Mouse (Mus musculus): ENCODE data around the gene Vmn1r4.

The Vmn1r4 gene

DNA sequence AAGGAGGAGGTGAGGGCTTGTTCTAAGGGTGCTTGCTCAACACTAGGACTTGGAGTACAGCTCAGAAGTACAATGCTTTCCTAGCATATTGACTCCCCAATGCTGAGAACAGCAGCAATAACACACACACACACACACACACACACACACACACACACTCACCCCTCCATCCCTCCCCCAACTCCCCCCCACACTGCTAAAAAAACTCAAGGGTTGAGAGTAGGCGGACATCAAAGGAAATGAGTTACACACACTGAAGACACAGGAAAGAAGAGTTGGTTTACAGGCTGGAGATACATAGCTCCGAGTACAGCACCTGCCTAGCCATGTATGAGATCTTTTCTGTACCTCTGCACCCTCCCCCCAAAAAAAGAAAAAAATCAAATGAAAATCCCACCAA, 7.5 kb upstream of the Vmn1r4 start:
- DNase-seq (ENCODE audit: low read depth, low spot score), result peak; percentile 84

DNA sequence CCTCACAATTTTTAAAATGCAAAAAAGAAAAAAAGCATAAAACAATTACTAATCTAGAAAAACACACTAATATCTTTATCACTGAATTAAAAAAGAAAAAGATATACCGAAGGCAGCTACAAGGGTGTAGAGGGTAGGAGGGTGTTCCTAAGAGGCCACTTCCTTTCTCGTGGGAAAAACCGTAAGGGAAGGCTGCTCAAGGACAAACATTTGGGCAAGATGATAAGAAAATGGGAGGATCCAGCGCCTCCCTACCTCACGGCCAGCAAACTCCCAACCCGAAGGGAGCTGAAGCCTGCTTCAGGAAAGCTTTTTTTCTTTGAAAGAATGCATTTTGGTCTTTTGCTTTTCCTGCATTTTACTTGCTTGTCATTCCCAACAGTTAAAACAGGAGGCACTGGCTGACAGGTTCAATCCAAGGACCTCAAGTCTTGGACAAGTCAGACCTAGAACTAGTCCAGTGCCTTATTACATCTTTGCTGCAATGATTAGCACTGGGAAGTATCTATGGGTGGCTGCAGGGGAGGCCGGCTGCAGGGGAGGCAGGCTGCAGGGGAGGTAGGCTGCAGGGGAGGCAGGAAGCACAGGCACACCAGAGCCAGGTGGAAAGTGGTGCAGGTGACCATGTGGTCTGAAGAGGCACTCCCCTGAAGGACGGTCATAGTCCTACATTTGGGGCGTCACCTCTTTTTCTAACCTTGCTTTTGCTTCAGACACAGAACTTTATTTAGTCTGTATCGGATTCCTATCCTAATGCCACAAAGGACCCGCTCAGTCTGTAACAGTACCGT, 6.0 kb upstream of the Vmn1r4 start:
- DNase-seq (ENCODE audit: low read depth, low spot score), result no peak

DNA sequence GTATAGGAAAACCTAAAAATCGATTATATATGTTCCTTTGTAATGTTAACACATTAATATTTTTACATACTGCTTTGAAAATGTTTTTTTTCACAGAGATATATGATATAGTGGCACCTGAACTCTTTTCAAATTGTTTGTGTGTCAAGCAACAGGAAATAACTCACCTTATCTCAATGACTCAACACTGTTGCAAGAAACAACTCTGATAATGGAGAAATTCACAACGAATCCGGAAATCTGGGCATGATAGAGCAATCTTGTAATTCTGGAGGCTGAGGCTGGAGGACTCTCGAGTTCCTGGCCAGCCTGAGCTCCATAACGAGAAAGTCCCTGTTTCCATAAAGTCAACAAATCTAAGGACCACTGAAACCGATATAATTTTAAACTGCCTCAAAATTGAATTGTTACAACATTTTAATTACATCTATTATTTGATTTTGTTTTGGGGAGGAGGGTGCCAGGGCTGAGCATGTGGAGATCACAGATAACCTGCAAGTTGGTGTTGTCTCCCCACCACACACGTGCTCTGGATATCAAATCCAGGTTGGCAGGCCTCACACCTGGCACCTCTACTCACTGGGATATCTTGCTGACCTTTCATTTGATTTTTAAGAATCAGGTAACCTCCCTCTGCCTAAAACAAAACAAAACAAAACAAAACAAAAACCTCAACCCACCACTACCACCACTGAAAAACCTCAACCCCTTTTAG, 4.3 kb upstream of the Vmn1r4 start:
- peak; percentile 46 for DNase-seq (ENCODE audit: low read depth, low spot score)

DNA sequence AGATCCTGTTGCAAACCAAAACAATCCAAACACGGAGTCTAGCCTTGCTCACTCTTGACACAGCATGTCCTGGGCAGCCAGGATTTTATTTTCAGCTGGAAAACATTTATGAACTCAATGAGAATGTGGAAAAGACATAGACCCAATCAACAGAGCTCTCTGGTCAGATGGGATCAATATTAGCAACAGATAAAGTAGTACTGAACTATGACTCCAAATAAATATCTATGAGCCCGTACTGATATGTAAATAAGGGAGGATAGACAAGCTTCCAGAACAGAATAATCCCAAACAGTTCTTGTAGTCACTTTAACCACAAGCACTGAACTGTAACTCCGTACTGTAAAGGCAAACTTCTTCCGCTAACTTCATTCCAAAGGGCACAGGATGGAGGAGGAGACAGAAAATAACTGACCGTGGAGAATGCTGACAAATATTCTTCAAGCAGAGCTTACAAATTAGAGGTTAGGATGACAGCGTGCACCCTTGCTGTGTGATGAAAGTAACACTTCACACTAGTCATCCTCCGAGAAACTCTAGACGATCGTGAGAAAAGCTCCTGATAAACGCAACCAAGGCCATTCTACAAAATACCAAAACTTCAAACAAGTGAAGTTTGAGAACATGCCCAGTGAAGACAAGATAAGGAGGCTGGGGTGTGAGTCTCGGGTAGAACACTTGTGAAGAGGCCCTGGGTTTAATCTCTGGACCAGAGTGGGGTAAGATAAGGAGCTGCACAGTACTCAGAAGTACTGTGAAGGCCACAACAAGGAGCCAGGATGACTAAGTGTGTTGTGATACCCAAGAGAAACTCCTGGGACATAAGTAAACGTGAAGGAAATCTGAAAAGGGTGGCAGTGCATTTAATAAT, 3.4 kb upstream of the Vmn1r4 start:
- no peak for DNase-seq (ENCODE audit: low read depth, low spot score)

DNA sequence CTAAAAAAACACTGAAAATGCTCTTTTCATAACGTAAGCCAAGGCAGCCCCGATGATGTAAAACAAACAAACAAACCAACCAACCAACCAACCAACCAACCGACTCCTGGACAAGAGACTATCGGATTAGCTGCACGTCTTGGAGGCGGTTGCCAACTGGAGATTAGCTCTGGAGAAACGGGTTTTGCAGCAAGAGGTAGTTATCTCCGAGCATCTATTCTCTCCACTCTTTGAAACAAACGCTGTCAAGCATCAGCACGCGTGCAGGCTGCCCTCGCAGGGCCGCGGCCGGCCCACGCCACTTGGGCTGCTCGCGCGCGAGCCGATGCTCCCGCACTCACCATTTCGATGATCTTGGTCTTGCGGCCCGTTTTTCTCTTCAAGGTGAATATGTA, 487 bp upstream of the Vmn1r4 start:
- DNase-seq (ENCODE audit: low read depth, low spot score), result no peak

DNA sequence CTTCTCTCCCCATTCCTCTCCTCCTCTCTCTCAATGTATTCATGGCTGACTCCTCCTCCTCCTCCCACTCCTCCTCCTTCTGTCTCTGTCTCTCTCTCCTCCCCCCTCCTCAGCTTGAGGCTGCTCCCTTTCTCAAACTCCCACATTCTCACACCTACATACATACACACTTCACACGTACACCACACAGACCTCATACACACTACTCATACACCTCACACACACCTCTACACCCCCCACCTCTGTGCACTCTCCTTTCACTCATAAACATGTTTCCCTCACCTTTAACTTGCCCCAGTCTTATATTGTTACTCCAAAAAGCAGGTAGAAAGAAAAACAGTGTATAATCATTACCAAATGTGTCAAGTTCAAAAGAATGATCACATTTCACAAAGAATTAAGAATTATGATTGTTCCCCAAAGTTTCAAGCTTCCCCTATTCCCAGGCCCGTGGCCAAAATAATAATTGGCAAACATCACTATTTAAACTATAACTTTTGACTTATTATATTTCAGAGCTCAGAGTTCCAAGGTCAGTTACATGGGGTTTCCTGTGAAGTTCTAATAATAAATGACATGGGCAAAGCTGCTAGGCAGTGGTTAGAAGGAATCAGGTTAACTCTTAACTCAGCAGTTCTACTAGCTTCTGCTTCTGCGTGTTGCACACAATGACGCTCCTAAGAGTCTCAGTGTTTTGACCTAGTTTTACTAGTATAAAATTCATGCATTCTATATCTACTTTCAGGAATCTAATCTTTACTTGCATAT, 8.0 kb downstream of the Vmn1r4 start:
- no peak for DNase-seq (ENCODE audit: low read depth, low spot score)

DNA sequence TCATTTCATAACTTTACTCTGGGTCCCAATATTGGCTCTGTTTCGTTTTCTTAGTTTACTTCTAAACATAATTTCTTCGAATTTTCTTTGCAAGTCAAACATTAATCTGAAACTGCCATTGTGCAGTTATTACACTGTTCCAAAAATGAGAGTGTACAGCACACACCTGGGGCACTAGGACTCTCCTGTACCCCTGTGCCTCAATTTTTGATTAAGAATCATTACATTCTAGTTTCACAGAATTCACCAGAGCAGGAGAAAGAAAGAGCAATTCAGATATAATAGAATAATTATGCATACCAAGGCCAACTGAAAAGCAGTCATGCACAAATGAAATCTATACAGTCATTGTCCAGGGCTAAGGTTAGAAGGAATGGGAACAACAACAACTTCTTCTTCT, 8.6 kb downstream of the Vmn1r4 start:
- no peak for DNase-seq (ENCODE audit: low read depth, low spot score)

DNA sequence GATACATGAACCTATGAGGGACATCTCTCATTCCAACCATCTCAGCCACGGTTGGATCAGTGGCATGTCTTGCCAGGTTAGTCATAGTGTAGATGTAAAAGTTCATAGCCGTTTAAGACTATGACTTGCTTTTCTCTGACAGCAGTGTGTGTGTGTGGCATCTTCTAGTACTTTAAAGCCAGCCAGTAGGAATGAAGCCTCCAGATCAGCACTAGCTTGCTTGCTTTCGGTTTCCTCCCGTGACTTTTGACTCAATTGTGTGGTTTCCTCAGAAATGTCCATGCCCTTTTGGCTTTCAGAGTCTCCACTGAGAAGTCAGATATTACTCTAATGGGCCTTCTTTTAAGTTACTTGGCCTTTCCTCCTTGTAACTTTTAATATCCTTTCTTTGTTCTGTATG, 10.6 kb downstream of the Vmn1r4 start:
- DNase-seq (ENCODE audit: low read depth, low spot score), result no peak

DNA sequence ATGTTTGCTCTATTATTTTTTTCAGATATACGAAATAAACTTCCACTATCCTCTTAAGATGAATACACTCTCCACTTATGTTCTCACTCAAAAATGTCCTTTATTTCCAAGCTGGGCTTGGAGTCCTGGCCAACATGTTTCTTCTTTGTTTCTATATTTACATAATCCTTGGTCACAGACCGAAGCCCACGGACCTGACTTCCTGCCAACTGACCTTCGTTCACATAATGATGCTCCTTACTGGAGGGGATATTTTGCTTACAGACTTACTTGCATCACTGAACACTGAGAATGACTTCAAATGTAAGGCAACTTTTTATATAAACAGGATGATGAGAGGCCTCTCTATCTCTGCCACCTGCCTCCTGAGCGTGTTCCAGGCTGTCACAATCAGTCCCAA, 32.6 kb downstream of the Vmn1r4 start:
- DNase-seq (ENCODE audit: low read depth, low spot score), result no peak

DNA sequence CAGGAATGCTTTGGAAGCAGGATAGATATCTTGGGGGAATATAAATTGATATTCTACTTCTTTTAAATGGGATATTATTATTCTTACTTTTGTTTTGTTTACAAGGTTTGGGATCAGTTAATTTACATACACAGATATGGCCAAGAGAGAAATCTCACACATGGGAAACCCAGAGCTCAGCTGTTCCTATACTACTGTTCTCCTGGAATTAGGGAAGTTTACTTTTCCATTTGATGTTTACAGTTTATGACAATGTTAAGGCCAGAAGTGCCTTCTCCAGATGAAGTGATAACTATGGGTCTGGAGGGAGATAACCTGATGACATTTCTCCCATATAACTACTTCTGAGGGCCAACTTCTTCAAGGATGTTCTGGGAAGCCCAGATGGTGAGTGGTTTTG, 46.2 kb downstream of the Vmn1r4 start, which contains the start of gene Vmn1r5:
Vmn1r5 (plus strand) TSS at position 301 of the 400 bp plus-strand sequence.
- no peak for DNase-seq (ENCODE audit: low read depth, low spot score)

DNA sequence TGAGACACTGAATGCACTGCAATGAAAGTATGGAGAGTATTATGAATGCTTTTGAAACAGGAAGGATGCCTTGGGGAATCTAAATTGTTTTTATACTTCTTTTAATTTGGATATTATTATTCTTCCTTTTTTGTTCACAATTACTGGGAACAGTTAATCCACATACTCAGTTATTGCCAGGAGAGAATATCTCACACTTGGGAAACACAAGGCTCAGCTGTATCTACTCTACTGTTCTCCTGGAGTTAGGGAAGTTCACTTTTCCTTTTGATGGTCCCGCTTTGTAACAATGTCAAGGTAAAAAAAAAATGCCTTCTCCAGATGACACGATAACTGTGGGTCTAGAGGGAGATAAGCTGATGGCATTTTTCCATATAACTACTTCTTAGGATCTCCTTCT, 73.1 kb downstream of the Vmn1r4 start, which contains the start of gene Vmn1r6:
Vmn1r6 (plus strand) TSS at position 301 of the 400 bp plus-strand sequence.
- no peak for DNase-seq (ENCODE audit: low read depth, low spot score)
